Mouse (Mus musculus) layer of hippocampus, postnatal 14 days (tissue): ENCODE results near the gene Olfr671. TPM values are rescaled to one million over a fixed set of nuclear protein-coding genes. Genes with fewer than 3 reads are reported as not detected.
"Not testable (repeated sequence)": the region's sequence is repeated elsewhere in the genome, so short reads cannot be mapped to it uniquely, and the experiment has no call there.

Experiments used
- DNase-seq, 2 experiments: peaks; one replicate each; pipeline ENCODE4 v3.0.0; 2021 to 2022; ENCODE audit warnings: low spot score in 2 of 2, mixed read lengths in 1 of 2
- long read RNA-seq, 2 experiments: library from polyadenylated mRNA; stranded (forward); transcript quantifications; one replicate each; pipeline ENCODE4 v2.0.0; 2021
- total RNA-seq, 2 experiments: library from RNA; stranded (reverse); gene quantifications; 2 replicates each; pipeline ENCODE4 v1.2.3; 2021

Gene Olfr671
- not detected for total RNA-seq
- long read RNA-seq, experiment 1: 0 reads
- long read RNA-seq, experiment 2: 0 reads

GRCm38 (mm10) chr7:104979026-104979425 lies at the start of gene Olfr671:
Gene Olfr671 (minus strand): TSS chr7:104979126.
- no peak for DNase-seq

GRCm38 (mm10) chr7:105028360-105028759 lies 49.4 kb upstream of the Olfr671 start, which contains the start of gene Olfr675:
Gene Olfr675 (minus strand): TSS chr7:105028460.
- no peak for DNase-seq

GRCm38 (mm10) chr7:105022530-105022929 lies 43.6 kb upstream of the Olfr671 start:
- no peak for DNase-seq

GRCm38 (mm10) chr7:105001929-105002328 lies 23.0 kb upstream of the Olfr671 start, which contains the start of gene Olfr672:
Gene Olfr672 (minus strand): TSS chr7:105002029.
- no peak for DNase-seq

GRCm38 (mm10) chr7:104972507-104972906 lies 6.4 kb downstream of the Olfr671 start:
- not testable (repeated sequence) for DNase-seq

GRCm38 (mm10) chr7:104962520-104962919 lies 16.4 kb downstream of the Olfr671 start, which contains the start of gene Olfr670:
Gene Olfr670 (minus strand): TSS chr7:104962620.
- DNase-seq: no peak

- DNase-seq: not testable (repeated sequence)
Measured at GRCm38 (mm10) chr7:104950234-104950633, 28.7 kb downstream of the Olfr671 start.

GRCm38 (mm10) chr7:104933940-104934339 lies 45.0 kb downstream of the Olfr671 start, which contains the start of gene Olfr669:
Gene Olfr669 (plus strand): TSS chr7:104934240.
- DNase-seq: no peak

GRCm38 (mm10) chr7:104927957-104928356 lies 51.0 kb downstream of the Olfr671 start, which contains the start of gene Olfr668:
Gene Olfr668 (minus strand): TSS chr7:104928057.
- no peak for DNase-seq

Other genes starting within 250 kb of the Olfr671 start
- gene Usp17le, start 201.7 kb downstream of the Olfr671 start, total RNA-seq: not detected
- not detected for gene Usp17lb, start 136.5 kb downstream of the Olfr671 start, total RNA-seq
- gene Usp17la, start 122.1 kb downstream of the Olfr671 start, total RNA-seq: not detected
- gene Olfr665, start 101.1 kb downstream of the Olfr671 start, total RNA-seq: not detected
- not detected for gene Olfr666, start 83.2 kb downstream of the Olfr671 start, total RNA-seq
- gene Olfr667, start 57.6 kb downstream of the Olfr671 start, total RNA-seq: not detected
- not detected for gene Olfr668, start 51.1 kb downstream of the Olfr671 start, total RNA-seq
- not detected for gene Olfr669, start 44.9 kb downstream of the Olfr671 start, total RNA-seq
- gene Olfr670, start 16.5 kb downstream of the Olfr671 start, total RNA-seq: not detected
- gene Olfr672, start 22.9 kb upstream of the Olfr671 start, total RNA-seq: not detected
- gene Olfr675, start 49.3 kb upstream of the Olfr671 start, total RNA-seq: not detected
- not detected for gene Olfr676, start 53.6 kb upstream of the Olfr671 start, total RNA-seq
- not detected for gene Olfr677, start 72.2 kb upstream of the Olfr671 start, total RNA-seq
- gene Olfr678, start 85.3 kb upstream of the Olfr671 start, total RNA-seq: not detected
- gene Olfr679, start 102.1 kb upstream of the Olfr671 start, total RNA-seq: not detected
- gene Olfr680-ps1, start 113.7 kb upstream of the Olfr671 start, total RNA-seq: not detected
- not detected for gene Olfr681, start 137.7 kb upstream of the Olfr671 start, total RNA-seq
- not detected for gene Olfr683, start 167.9 kb upstream of the Olfr671 start, total RNA-seq
- gene Olfr684, start 184.5 kb upstream of the Olfr671 start, total RNA-seq: not detected
- not detected for gene Olfr685, start 206.9 kb upstream of the Olfr671 start, total RNA-seq
- not detected for gene Olfr686, start 228.4 kb upstream of the Olfr671 start, total RNA-seq